Mouse (Mus musculus) urinary bladder, postnatal 10 days (tissue): ENCODE data around the gene Gphb5.

Source experiments
- DNase-seq: peaks from one replicate; pipeline ENCODE4 v3.0.0; 2022; ENCODE audit warnings: low spot score

The Gphb5 gene

DNA sequence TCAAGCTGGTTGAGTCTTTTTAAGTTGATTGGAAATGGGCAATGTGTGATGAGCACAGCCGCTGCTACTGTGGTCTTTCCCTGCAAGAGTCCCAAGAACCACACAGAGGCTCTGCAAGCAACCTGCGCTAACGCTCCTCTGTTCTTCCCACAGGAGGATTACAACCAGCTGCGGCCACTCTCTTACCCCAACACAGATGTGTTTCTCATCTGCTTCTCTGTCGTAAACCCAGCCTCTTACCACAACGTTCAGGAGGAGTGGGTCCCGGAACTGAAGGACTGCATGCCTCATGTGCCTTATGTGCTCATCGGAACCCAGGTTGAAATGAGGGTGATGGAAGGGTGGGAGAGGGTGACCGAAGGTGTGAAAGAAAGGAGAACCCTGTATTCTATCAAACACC lies 25.1 kb downstream of the Gphb5 start:
- no peak for DNase-seq

DNA sequence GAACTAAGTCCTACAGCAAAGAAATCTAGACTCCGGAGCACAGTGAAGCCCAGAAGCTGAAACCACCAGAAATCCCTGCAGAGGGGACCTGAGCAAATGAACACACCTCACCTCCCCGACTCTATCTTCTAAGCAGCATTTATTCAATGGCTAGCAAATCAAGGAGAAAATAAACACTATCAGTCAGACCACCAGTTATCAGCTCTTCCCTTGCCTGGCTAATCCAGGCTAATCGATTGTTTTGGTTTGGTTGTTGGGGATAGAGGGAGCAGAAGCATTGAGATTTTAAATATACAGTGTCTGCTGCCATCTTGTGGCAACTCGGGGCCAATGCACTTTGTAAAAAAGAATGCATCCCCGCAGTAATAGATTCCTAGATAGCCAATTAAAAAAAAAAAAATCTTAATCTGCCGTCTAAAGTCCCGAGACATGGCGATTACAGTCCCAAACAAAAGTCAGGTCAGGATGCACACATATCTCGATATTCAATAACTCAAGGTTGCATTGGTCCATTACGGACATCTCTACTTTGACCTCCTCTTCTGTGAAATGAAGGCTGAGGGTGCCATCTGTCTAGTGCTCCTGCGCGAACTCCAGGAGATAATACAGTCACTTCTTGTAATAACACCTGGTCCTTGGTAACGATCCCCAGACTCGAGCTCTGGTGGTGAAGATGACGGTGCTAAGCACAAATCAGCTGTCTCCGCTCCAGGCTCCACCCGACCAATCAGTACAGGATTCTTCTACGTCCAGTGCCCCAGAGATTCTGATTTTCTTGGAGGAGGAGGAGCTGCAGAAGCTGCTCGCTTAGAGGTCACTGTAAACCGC lies 27.1 kb downstream of the Gphb5 start:
- DNase-seq = no peak

DNA sequence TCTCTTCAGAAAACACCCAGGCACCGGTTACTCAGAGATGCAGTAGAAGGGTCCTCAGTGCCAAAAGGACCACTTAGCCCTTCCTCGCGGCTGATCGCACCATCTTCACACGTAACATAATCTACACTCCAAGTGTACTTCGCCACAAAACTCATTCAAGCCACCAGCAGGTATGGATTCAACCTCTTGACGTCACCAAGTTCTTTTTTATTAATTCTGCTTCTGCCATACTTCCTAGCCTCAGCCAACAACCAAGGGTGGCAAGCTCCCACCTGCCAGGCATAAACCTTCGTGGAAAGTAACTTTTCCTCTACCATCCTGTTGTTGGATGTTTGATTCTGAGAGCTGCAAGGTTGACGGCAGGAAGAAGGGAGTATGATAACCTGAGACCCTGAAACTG lies 28.1 kb downstream of the Gphb5 start:
- no peak for DNase-seq

DNA sequence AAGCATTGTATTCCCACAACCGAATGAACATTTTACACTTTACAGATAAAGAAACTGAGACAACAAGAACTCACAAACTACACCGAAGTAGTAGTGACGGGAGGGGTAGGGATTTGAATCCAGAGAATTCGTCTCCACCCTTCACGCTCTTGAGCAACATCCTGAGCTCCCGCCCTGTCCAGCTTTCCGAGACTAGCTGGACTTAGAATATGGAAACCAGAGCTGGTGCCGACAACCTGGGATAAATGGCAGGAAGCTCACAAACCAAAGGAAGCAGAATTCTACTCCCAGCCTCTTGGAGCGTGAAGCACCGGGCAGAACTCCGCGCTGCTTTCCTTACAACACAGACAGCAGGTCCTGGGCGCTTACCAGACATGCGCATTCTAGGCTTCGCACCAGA lies 28.7 kb downstream of the Gphb5 start:
- no peak for DNase-seq

DNA sequence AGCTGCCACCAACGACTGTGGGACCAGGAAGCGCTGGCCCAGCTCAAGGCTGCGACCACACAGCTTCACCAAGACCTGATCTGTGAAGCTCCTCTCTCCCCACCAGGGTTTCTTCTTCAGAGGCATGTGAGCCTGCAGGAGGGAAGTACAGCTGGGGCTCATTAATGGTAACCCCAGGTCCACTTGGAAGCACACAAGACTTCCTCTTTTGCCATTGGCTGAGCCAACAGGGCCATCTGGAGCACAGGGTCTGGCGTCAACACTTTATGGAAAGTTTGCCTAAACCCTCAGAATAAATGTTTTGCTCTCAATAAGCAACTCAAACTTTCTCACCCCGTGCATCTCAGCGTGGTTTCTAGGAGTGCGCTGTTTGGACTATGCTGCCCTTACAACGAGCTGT lies 29.4 kb downstream of the Gphb5 start:
- no peak for DNase-seq

DNA sequence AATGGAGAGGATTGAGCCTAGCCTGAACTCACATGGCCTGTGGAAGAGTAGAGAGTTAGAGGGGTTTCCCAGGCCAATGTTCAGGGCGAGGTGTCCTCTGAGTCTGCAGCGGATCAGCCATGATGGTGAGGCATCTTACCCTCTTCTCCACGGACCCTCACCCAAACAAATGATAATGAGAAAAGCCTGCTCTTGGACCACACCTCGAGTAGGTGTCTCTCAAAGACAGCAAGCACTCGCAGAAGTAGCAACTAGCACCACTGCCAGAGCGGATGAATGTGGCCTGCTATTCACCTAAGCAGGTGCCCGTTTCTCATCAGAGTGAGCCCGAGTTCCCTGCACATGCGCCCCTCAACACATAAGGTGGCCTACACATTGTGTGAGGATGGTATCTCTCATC lies 29.9 kb downstream of the Gphb5 start:
- no peak for DNase-seq

DNA sequence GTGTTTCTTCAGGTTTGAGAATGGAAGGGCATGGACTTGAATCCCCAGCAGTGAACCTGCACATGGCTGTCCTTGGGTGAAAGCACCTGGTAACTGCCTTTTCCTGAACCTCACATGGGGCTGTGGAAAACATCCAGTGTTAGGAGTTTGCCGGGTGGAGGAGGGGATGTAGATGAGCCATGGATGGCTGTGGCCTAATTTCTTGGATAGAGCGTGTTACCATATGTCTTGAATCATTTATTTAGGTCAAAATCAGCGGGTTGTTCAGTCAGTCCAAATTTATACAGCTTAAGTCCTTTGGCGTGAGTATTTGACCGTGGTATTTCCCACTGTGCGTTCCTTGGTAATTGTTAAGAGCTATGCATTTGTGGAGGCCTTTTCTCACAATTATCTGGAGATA lies 40.5 kb downstream of the Gphb5 start:
- no peak for DNase-seq

DNA sequence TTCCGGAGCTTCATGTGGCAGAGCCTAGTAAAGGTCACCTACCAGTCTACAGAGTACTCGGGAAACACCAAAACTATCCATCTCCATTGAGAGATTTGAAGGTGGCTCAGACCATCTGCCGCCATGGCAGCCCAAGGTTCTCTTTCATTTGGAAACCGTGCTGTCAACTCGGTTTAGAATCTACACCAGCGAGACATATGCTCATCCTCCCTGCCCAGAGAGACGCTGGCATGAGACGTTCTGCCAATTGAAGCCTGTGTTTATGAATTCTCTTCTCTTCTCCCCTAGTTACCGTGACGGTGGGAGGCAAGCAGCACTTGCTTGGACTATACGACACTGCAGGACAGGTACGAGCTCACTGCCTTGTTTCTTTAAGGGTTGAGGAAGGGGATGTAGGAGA lies 41.5 kb downstream of the Gphb5 start:
- DNase-seq = no peak

DNA sequence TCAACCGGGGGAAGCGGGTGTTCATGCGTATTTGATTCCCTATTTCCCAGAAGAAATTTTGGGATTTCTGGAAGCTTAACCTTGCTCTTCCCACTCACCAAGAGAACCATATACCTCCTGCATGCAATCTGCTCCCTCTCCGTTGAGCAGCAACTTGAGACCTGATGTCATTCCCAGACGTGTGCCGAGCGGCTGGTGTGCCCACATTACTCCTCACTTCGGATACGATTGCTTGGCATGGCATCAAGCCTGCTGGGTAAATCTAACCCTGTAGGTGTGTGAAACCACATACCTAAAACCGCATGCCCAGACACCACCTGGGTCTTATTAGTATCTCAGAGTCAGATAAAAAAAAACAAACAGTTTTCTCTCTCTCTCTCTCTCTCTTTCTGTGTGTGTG lies 42.1 kb downstream of the Gphb5 start:
- DNase-seq = no peak

DNA sequence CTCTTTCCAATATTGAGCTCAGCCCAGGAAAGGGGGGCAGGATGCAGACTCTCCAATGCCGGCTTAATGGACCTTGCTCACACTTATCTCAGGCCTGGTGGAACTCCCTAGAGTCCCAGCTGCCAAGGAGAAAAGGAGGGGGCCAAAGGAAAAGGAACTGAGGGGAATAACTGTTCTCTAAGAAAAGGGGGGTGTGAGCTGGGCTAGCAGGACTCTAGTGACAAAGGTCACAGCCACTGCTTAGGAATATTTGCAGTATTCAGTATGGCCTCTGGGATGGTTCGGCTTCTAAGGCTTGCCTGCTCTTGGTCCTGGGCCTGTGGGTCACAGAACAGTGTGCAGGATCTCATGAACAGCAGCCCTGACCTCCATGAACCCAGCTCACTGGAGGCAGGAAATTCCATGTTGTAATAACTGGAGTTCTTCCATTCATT lies 47.1 kb downstream of the Gphb5 start:
- DNase-seq = no peak

DNA sequence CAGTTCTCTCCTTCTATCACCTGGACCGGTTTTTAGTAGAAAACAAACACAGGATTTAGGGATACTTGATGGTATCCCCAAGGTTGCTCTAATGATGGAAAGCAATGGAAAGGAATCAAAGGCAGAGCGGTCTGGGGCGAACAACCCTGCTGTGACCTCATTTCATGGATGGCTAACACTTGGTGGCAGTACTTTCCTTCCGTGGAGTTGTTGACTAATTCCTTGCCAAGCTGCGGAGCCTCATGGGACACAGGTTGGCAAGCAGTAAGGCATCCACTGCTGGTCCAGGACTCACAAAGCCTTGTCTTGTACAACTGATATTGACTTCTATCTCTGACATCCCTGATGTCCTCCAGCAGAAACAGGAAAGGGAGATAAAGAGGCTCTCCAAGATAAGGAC lies 48.1 kb downstream of the Gphb5 start:
- no peak for DNase-seq

DNA sequence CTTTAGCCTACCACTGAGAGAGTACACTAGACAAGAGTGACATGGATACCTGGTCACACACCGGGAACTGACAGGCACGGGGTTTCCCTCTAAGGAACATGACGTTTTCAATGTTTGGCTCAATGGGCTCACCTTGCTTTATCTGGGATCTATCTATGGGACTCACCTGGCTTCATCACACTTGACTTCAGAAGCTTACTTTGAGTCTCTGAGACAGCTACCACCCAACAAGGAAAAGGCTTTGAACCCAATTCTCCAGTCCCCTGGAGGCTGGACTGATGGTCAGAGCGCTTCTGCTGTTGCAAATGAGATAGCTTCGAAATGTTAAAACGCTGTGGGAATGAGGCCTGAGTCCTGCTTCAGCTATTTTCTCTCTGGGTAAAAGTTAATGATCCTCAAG lies 49.2 kb downstream of the Gphb5 start:
- DNase-seq = no peak

DNA sequence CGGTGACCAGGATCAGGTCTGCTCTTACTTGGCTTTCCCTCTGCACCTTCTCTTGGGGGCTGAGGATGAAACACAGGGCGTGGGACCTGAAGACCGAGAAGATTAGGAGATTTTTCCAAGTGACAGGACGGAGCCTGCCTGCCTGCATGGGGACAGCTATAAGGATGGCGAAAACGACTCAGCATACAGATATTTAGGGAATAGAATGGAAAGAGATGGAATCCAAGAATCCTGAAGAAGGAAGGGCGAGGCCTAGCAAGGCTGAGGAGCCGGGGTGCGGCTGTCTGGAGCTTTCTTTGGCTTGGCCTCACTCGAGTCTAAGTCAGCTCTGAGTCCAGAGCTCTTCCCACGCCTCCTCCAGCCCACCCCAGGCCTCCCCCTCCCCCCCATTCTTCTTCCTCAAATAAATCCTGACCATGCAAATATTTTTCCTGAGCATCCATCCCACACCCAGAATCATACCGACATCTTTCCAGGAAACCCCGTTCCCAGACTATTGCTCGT lies 50.9 kb downstream of the Gphb5 start:
- no peak for DNase-seq

DNA sequence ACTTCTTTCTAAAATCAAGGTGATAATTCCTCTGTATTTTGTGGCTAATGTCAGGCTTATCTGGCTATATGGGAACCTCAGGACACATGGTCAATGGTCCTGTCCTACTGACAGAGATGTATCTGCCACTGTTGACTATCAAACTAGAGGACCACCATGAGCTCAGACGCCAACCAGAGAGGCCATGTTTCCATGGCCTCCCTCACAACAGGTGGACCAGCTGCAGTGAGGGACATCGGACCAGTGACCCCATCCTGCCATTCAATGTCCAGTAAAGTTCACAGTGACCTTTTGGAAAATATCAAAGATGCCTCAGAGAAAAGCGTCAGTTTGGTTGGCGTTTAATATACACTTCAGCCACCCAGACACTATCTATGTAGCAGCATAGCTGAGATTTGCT lies 52.2 kb downstream of the Gphb5 start:
- DNase-seq = no peak

DNA sequence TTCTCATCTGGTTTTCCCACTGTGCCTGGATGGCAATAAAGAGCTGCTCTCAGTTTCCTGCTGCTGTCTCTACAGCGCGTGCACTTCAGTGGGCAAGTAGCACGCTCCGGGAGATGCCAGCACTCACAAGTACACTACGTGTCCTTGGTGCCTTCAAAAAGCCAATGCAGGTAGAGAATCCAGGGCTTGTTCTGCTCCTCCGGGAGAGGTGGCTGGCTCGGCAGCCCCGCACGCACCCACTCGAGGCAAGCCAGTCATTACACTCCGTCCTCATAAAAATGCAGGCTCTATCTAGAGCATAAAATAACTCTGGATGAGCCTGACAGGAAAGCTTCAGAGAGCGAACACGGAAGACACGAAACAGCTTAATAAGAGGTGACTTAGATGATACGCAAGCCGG lies 54.1 kb downstream of the Gphb5 start:
- DNase-seq = no peak
